Mouse (Mus musculus): ENCODE data around the gene Stk10.

Stk10 gene

DNA sequence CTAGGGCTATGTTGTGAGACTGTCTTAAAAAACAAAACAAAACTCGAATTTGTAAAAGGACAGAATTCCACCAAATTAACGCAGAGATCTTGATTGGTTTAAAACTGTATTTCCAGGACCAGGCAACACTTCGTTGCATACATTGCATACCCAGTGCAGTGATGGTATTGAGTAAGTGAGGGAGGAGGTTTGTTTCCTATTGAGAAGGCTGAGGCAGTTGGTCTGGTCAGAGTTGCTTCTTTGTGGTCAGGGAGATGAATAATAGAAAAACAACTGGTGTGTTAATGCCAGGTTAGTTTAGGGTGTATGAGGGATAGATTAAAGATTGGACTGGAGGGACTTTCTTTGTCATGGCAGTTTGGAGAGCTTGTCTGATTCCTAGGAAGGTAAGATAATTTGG is 132.5 kb downstream of the Stk10 start:
- in situ Hi-C loops (cut with MboI, MseI): no loop called here

DNA sequence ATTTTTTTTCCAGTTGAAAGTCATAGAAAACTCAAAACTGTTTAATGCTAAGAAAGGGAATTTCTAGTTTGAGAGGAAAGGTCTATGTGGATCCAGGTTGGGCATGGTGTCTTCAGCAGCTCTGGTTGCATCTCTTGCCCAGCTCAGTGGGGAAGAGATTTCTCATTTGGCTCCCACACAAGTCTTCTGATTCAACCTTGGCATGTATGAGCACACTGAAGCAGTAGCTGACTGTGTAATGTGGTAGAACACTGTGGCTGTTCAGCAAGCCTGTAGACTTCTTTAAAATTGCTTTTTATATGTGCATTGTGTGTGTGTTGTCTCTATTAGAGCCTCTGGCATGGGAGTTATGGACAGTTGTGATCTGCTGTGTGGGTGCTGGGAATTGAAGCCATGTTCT is 133.9 kb downstream of the Stk10 start:
- in situ Hi-C loops (cut with MboI, MseI): no loop called here

- in situ Hi-C loops (cut with MboI, MseI): no loop called here
Observed at GRCm38 (mm10) chr11:32671480-32671879, 138.4 kb downstream of the Stk10 start.
